Mouse (Mus musculus) skeletal muscle tissue, adult 2 months (tissue): ENCODE data around the gene Obp2a.
"Not testable (repeated sequence)": the region's sequence is repeated elsewhere in the genome, so short reads cannot be mapped to it uniquely, and the experiment has no call there.

Experiments
- DNase-seq: peaks from one replicate; pipeline ENCODE4 v3.0.0-alpha.2; 2012; ENCODE audit warnings: low read depth, low spot score

The Obp2a gene

DNA sequence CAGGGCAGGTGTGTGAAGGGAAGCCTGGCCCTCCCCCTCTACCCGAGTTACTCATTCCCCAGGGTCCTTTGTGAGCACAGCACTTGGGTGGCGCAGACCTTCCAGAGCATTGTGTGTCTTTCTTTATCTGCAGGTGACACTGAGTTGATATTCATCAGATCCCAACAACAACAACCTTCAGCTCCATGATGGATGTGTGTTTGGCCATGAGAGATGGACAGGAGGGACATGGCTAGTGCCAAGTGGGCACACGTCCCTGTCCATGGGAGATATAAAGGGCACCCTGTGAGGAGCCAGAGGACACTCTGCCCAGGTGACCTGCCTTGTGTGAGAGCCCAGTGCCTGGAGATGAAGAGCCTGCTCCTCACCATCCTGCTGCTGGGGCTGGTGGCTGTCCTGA, at the start of gene Obp2a:
Gene Obp2a (plus strand): TSS at position 301 of the 400 bp plus-strand sequence.
- DNase-seq: not testable (repeated sequence)

DNA sequence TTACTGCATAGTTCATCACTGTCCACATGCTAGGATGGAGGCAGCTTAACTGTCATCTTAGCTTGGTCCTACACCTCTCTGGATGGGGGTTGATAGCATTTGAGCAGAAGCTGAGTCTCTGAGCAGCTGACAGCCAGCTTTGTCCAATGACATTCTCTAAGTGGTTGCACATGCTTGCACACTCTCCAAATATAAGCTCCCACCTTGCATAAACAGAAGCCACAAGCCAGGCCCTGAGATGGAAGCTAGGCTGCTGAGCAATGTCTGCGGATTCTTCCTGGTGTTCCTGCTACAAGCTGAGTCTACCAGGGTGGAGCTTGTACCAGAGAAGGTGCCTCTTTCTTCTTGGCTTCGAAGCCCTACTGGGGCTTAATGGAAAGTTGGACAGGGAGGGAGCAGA, 46.9 kb upstream of the Obp2a start, which contains the start of gene Lcn8:
Gene Lcn8 (plus strand): TSS at position 219 of the 400 bp plus-strand sequence.
- no peak for DNase-seq

DNA sequence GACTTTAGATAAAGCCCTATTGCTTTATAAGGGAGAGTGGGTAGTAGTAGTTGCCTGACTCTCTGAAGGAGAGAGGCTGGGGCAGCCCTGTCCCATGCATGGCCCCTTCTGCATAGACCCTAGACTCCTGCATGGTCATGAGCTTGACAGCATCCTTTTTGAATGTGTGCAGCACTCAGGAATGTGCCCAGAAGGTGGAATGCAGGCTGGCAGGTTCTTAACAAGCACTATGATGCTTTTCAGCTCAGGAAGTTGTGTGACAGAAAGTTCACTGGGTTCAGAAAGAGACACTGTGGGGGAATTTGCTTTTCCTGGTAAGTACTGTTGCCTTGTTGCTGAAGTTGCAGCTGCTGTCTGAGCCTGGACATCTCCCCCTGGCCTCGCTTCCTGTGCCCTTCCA, 45.3 kb upstream of the Obp2a start:
- no peak for DNase-seq

DNA sequence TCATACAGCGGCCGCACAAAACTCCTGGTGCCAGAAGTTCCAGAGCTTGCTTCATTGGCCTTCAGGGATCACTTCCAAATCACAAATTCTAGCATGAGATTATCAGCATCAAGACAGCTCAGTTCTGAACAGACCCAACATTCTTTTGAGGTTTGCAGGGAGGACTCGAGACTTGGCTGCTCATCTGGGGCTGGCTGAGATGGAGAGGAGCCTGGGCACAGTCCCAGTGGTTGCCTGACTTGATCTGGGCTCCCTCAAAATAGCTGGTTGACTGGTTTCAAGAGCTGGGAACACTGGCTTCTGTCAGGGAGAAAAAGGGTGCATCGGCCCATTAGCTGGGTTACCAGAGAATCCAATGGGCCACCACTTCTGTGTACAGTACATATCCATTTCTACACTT, 43.2 kb upstream of the Obp2a start:
- DNase-seq: no peak

DNA sequence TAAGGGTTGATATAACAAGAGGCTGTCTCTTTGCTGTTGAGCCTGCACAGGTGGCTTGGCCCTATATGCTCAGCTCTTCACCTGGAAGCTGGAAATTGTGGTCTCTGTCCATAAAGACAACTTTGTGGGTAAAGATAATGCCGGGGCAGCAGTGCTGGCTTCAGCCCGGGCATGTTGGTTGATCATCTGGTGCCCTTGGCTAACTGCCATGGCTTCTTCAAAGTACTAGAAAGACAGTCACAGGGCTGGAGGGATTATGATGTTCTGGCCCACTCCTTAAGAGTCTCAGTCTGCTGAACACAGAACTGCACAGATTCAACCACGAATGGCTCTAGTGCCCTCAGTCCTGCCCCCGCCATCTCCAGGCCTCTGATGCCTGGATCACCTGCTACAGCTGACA, 42.6 kb upstream of the Obp2a start:
- DNase-seq: no peak

DNA sequence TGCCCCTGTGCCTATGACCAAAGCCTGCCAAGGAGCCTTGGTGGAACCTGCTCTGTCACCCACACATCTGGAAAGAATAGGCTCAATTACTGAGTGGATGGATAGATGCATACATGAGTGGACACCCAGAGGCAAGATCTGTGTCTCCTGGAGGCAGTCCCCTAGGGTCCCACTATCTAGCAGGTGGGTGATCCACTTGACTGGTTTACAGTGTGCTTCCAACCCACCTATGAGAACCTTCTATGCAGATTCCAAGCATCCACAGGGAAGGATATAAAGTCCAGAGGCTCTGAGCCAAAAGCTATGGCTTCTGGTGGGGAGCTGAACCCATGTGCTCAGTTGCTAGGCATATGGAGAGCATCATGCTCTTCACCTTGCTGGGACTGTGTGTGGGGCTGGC, 42.2 kb upstream of the Obp2a start, which contains the start of gene Lcn5:
Gene Lcn5 (plus strand): TSS at position 301 of the 400 bp plus-strand sequence.
- DNase-seq: no peak

DNA sequence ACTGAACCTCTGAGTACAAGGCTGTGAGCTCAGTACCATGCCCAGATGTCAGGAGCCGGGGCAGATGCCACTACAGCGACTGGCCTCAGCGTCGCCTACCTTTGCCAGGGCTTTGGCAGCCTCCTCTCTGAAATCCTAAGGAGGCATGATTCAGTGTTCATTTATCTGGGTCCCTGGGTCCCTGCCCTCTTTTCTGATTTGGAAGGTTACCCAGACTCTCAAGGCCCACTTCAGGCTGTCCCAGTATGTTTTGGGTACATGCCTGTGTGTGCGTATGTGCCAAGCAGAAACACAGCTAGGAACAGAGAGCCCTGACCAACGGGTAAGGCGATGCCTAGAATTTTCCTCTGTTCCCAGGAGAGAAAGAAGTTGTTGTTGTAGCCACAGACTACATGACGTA, 39.6 kb upstream of the Obp2a start:
- peak; percentile 10 for DNase-seq

DNA sequence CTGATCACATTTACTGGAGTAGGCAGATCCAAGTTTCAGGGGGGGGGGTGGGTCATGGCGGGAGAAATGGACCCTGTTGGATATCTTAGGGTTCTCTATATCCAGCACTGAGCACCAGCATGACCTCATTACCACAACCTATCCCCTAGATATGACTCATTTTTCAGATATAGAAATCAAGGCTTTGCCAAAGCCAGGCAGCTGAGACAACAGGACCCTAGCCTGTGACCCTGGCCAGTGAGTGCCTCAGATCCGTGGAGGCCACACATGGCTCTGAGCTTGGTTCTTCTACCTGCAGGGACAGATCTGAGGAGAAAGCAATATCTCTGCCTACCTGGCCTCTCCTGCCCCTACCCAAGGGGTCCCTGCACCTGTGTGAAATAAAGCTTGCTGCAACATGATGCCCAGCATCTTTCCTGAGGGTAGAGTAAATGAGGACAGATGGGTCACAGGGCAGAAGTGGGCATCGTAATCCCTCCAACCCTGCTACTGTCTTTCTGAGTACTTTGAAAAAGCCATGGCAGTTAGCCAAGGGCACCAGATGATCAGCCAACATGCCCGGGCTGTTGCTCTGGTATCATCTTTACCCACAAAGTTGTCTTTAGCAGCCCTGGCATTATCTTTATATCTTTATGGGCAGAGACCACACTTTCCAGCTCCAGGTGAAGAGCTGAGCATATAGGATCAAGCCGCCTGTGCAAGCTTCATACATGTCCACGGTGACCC, 38.4 kb upstream of the Obp2a start:
- DNase-seq: no peak

DNA sequence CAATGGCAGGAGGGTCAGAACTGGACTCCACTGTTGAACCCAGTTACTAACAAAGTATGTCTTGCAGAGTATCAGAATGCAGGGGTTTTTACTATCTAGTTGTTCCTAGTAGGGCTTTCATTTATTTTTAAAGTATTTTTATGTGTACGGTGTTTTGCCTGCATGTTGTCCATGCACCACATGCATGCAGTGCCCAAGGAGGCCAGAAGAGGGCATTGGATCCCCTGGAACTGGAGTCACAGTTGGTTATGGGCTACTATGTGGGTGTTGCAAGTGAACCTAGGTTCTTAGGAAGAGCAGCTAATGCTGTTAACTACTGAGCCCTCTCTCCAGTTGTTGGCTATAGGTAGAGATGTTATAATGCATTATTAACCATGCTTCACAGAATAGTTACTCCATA, 36.3 kb upstream of the Obp2a start:
- no peak for DNase-seq

DNA sequence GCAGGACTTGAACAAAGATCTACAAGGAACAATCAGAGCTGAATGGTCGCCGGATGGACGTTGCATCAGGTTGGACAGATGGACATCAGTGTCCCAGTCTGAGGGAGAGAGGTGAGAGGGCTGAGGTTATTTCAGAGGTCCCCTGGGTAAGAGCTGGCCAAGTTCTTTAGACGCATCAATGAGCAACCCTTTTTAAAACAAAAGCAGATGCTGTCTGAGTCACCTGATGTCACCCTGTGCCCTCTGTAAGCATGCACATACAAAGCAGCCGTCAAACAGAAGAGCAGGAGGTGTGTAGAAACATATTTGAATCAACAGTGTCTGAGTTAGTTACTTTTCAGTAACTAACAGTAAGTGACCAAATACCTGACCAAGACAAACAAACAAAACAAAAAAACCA, 35.7 kb upstream of the Obp2a start:
- DNase-seq: no peak

DNA sequence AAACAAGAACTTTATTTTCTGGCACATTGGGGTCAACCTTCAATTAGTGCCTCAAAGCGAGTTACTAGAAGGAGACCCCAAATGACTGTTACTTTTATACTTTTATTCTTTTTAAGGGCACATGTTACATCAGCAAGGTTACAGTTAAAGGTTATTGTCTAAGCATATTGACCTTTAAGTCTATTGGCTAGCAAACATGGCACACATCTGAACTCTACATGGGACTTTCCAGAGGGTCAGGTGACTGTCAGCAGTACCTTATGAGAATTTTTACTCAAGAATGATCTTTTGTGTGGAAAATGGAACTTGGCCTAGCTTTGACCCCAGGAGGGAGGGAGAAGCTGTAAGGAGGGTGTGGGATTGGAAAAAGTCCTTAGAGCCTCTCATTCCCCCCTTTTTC, 33.3 kb upstream of the Obp2a start:
- DNase-seq: no peak

DNA sequence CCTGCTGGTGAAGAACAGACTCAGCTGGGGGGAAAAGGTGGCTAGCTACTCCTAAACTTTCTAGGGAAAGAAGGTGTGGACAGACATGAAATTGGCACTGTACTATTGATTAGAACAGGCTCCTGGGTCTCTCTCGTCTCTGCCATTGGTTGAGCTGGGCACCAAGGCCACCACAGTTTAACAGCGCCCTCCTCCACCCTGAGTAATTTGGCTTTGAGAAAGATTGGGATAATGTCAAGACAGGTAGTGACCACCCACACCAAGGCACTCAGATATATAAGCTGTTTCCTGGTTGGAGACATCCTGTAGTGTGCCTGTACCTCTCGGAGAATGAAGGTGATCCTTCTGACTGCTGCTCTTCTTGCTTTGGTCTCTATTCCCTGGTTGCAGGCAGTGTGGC, 23.4 kb upstream of the Obp2a start, which contains the start of gene Lcn6:
Gene Lcn6 (plus strand): TSS at position 301 of the 400 bp plus-strand sequence.
- no peak for DNase-seq

DNA sequence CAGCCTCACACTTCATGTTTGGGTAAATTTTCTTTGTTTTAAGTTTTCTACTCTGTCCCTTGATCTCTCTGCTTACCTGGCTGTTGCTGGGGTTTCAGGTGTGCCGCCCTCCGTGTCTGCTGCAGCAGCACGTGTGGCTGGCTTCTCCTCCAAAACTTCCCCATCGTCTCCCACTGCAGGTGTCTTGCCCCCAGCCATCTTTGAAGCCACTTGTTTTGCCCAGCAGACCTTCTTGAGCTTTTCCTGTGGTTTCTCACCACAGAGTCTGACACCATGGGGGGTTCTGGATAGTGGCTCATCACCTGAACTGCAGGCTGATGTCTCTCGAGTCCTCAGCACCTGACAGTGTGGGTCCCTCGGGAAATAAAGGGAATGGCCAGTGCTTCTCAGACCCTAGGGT, 20.3 kb upstream of the Obp2a start:
- DNase-seq: no peak

DNA sequence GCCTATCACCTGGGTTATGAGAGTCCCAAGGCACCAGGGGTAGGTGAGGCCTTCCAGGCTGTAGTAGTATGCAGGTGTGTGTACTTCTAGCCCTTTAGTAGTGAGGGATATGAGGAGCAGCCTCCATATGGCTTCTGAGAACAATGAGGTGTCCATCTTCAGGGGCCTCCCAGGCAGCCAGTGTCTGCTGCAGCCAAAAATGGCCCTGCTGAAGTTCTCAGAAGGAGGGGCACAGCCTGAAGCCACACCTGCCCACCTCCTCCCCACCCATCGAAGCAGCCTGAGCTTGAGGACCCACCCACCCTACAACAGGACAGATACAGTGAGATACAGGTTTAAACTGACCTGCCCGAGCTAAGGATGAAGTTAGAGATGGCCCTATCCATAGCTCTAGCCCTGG, 17.4 kb upstream of the Obp2a start, which contains the start of gene Lcn10:
Gene Lcn10 (plus strand): TSS at position 301 of the 400 bp plus-strand sequence.
- no peak for DNase-seq

DNA sequence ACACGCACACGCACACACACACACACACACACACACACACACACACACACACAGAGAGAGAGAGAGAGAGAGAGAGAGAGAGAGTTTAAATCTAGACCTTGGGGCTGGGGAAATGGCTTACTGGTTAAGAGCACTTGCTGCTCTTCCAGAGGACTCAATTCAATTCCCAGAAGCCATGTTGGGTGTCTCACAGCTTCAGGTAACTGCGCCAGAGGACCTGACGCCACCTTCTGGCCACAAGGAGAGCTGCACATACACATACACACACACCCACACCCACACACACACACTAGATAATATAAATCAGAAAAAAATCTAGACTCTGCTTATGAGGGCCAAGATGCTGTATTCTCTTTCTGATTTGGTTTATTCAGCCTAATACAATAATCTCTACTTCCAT, 12.9 kb upstream of the Obp2a start:
- no peak for DNase-seq

DNA sequence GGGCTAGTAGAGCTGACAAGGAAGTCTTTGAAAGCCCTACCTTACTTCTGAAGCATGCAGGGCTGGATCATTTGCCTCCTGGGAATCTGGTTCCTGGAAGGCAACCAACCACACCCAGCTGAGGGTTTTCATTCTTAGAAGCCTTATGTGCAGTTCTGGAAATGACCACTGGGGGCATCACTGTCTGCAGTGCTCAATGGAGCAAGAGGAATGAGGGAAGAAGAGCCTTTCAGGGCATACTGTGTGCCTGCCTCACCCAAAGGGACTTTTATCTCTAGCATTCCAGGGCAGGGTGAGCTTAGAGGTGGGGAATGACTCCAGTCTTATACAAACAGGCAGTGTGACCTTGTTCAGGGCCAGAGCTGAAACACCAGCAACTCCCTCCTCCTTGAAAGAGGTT, 5.2 kb upstream of the Obp2a start:
- peak; percentile 36 for DNase-seq

DNA sequence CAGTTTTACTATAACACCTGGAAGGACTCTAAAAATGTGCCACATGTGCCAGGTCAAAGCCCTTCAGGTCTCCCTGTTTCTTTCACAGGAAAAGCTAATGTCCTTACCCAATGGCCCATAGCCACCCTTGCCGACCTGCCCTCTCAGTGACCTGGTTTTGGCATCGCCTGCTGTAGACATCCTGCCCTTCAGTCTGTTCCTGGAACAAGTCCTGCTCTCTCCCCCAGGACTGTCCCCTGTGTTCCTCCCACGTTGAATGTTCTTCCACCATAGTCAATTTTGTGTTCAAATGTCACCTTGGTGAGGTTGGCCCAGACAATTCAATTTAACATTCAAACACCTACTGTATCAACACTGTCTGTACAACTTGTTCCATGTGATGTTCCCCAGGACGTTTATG, 2.9 kb upstream of the Obp2a start:
- DNase-seq: no peak

DNA sequence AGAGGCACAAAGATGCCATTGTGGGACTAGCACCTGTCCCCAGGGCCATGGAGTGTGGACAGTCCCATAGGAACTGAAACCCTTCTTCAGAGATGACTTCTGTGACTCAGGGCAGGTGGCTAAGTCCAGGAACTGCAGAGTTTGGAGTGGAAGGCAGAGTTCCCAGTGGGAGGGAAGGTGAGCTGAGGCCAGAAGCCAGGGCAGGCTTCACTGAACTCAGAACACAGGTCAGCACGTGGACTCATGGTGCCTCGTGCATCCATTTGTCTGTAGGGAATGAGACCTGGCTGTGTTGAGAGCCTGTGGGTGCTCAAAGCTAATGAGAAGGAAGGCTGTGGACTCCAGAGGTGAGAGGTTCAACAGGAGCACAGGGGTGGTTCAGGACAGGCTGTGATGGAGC, 1.1 kb upstream of the Obp2a start:
- DNase-seq: no peak

DNA sequence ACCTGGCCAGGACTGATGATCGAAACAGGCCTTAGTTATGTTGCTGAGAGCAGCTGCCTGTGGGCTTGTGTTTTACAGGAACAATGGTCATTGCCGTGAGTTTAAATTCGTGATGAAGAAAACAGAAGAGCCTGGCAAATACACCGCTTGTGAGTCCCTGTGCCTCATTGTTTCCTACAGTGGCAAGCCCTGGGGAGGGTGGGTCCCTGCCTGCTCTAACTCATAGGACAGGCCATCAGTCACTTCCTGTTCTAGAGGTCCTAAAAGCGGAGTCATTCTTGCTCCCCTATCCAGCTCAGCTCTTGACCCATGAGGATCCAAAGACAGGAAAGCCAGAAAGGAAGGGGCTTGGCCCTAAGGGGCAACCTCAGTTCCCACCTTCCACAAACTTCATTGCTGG, 1.2 kb downstream of the Obp2a start:
- no peak for DNase-seq

DNA sequence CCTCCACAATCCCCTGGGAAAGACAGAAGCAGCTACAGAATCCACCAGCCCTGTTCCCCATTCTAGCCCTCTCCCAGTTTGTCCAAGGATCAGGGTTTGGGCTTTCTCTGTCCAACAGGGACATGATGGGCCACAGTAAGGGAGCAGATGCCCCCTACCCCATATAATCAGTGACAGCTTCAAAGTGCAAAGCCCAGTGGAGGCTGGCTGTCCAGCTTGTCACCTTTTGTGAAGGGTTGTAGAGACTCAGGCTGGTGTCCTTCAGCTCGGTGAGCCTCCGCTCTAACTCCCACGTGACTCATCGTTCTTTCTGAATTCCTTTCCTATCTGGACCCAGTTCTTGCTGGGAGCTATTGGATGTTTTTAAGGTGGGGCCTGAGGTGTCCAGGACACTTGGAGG, 3.9 kb downstream of the Obp2a start:
- no peak for DNase-seq

DNA sequence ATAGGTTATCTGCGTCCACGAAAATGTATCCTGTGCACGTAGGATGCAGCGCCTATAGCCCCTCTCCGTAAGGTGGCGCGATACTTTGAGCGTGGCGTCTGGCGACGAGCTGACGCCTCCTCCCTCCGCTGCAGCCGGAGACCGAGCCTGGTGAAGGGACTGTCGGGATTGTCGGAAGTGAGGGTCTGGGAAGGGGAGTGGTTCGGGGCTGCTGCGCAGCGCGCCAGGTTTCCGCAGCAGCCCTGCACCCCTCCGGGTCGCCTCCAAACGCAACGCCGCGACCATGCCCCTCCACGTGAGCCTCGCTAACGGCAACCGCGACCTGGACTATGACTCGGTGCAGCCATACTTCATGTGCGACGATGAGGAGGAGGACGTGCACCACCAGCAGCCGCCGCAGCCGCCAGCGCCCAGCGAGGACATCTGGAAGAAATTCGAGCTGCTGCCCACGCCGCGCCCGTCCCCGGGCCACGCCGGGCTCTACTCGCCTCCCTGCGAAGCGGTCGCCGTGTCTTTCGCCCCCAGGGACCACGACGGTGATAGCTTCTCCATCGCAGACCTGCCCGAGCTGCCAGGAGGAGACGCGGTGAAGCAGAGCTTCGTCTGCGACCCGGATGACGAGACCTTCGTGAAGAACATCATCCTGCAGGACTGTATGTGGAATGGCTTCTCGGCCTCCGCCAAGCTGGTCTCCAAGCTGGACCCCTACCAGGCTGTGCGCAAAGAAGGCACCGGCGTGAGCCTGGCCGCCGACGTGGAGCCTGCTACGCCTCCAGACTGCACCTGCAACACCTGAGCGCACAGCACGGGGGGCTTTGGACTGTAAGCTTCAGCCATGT, 7.0 kb downstream of the Obp2a start, which contains the start of gene Bmyc:
Gene Bmyc (plus strand): TSS at position 97 of the 839 bp plus-strand sequence.
- peak; percentile 48 for DNase-seq

DNA sequence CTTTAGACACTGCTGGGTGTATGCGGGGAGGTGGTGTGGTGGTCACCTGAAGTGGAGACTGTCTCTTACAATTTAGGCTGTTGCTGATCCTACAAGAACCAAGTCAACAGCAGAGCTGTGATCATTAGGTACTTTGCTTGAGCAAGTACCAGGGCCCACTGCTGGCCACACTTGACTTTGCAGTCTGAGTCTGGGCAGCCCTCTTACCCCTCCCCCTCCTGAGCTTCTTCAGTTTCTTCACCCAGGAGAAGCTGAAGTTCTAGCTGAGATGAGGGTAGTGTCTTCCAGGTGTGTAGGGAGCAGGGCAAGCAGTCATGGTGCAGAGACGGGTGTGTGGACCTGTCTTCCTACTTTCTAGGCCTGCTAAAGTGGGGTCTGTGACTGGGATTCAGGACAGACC, 8.3 kb downstream of the Obp2a start:
- DNase-seq: peak; percentile 28

DNA sequence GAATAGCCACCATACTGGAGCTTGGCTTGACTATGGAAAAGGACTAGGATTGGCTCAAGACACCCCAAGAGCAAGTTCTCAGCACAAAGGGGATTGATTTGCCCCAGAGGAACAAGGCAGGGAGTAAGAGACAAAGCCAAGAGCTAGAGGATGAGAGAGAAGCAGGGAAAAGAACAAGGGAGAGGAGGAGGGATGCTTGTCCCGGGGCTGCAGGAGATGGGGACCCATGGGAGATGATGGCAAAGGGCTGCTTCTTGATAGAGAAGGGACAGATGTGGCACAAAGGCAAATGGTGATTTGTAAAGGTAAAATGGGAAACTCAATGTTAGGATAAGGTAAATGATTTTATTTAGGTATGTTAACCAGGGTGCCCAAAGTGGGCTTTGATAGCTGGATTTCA, 9.2 kb downstream of the Obp2a start:
- DNase-seq: not testable (repeated sequence)
